Mouse (Mus musculus): ENCODE measurements around the gene Slc23a2. TPM values are rescaled to one million over a fixed set of nuclear protein-coding genes. Genes with fewer than 3 reads are reported as not detected.
A peak's percentile ranks its signal among the peaks of the same experiment; 100 is the strongest.

Gene Slc23a2
- polyA plus RNA-seq, 1 experiment from 2014 or later = 5.6 TPM

DNA sequence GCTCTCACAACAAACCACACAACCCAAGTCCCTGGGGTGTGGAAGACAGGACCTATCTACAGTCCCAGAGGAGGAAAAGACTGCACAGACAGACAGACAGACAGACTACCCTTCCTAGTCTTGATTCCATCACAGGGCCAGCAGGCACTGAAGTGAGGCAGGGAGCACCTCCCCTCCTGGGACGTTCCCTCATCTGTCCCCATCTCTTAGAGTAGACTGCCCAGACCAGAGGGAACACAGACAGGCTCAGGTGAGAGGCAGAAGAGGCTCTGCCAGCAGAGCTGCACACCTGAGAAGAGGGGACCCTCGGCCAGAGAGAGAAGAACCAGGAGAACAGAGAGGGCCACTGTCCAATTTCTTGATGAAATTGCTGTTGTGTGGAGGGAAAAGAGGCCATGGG is 33.0 kb downstream of the Slc23a2 start:
- no peak for ATAC-seq (ENCODE audit: low FRiP score, low TSS enrichment)
- no peaks in the 10 kb centered on the region for H3K9me3 ChIP-seq (ENCODE audit: control insufficient read depth, low read length)
- H3K4me1 ChIP-seq (replicated peaks; ENCODE audit: control insufficient read depth, insufficient read depth) = no peaks in the 10 kb centered on the region
- DNase-seq (ENCODE audit: low spot score) = no peak
- no peaks in the 10 kb centered on the region for H3K27me3 ChIP-seq (ENCODE audit: control insufficient read depth, insufficient read depth, low read length)
- H3K36me3 ChIP-seq (ENCODE audit: control insufficient read depth, insufficient read depth, low read length) = no peaks in the 10 kb centered on the region
- H3K4me3 ChIP-seq (ENCODE audit: low read depth, low read length) = no peak overlapping the region
- no peak overlapping the region for H3K4me2 ChIP-seq (replicated peaks; ENCODE audit: low read depth)
- H3K27ac ChIP-seq (replicated peaks) = no peak overlapping the region
- no peak for TF ChIP-seq EP300 (optimal IDR thresholded peaks at IDR 0.05)
- TF ChIP-seq CTCF (IDR thresholded peaks at IDR 0.05; ENCODE audit: low read depth) = no peak
- WGBS = 57% methylated on average over 2 of the region's 2 CpGs
- H3K9ac ChIP-seq (ENCODE audit: low read length) = no peak overlapping the region

DNA sequence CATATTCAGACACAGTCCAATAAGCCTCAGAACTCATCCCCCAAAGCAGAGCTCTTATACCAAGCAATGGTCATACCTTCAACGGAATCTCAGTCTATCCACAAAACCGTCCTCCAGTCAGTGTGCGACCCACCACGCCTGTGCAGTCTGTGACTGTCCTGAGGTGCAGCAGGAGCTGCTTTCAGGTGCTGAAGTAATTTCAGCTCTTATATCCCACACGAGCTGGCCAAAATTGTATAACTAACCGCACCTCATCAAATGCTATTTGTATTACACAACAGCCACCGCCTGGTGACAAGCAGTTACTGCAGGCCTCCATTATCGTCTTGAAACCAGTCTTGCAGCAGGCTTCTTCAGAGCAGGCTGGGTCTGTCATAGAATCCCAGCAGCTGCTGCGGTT is 33.6 kb downstream of the Slc23a2 start:
- H3K4me2 ChIP-seq (replicated peaks; ENCODE audit: low read depth) = no peak overlapping the region
- H3K27ac ChIP-seq (replicated peaks) = no peak overlapping the region; the same call in 1 of the 2 replicates
- peak; percentile 69 for ATAC-seq (ENCODE audit: low FRiP score, low TSS enrichment)
- DNase-seq (ENCODE audit: low spot score) = peak; percentile 53
- no peaks in the 10 kb centered on the region for H3K27me3 ChIP-seq (ENCODE audit: control insufficient read depth, insufficient read depth, low read length)
- H3K9ac ChIP-seq (ENCODE audit: low read length) = no peak overlapping the region
- H3K4me3 ChIP-seq (ENCODE audit: low read depth, low read length) = no peak overlapping the region
- TF ChIP-seq CTCF (IDR thresholded peaks at IDR 0.05; ENCODE audit: low read depth) (peak; percentile 90), EP300 (optimal IDR thresholded peaks at IDR 0.05) (no peak)
- H3K36me3 ChIP-seq (ENCODE audit: control insufficient read depth, insufficient read depth, low read length) = no peaks in the 10 kb centered on the region
- H3K9me3 ChIP-seq (ENCODE audit: control insufficient read depth, low read length) = no peaks in the 10 kb centered on the region
- WGBS = 41% methylated on average over 9 of the region's 9 CpGs
- no peaks in the 10 kb centered on the region for H3K4me1 ChIP-seq (replicated peaks; ENCODE audit: control insufficient read depth, insufficient read depth)

DNA sequence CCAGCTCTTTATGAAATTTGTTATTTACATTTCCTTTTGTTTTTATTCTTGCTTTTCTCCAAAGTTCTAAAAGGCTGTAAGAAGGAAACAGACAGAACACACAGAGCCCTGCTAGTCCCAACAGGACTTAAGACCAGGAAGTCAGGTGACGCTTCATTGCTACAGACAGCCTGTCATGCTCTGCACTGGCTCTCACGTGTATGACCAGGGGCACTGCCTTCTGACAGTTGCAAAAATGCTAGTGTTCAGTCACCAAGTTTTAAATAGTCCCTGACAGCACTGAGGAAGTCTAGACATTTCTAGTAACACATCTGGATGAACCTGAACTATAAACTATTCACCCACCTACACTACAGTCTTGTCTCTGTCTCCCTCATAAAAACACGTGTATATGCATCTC is 34.2 kb downstream of the Slc23a2 start:
- no peak for DNase-seq (ENCODE audit: low spot score)
- TF ChIP-seq CTCF (IDR thresholded peaks at IDR 0.05; ENCODE audit: low read depth) (no peak), EP300 (optimal IDR thresholded peaks at IDR 0.05) (no peak)
- no peaks in the 10 kb centered on the region for H3K27me3 ChIP-seq (ENCODE audit: control insufficient read depth, insufficient read depth, low read length)
- WGBS = 33% methylated on average over 3 of the region's 3 CpGs
- no peak overlapping the region for H3K4me2 ChIP-seq (replicated peaks; ENCODE audit: low read depth)
- peak; percentile 75 for ATAC-seq (ENCODE audit: low FRiP score, low TSS enrichment)
- H3K9me3 ChIP-seq (ENCODE audit: control insufficient read depth, low read length) = no peaks in the 10 kb centered on the region
- no peaks in the 10 kb centered on the region for H3K36me3 ChIP-seq (ENCODE audit: control insufficient read depth, insufficient read depth, low read length)
- H3K27ac ChIP-seq (replicated peaks) = no peak overlapping the region
- no peak overlapping the region for H3K9ac ChIP-seq (ENCODE audit: low read length)
- H3K4me1 ChIP-seq (replicated peaks; ENCODE audit: control insufficient read depth, insufficient read depth) = no peaks in the 10 kb centered on the region
- H3K4me3 ChIP-seq (ENCODE audit: low read depth, low read length) = no peak overlapping the region

DNA sequence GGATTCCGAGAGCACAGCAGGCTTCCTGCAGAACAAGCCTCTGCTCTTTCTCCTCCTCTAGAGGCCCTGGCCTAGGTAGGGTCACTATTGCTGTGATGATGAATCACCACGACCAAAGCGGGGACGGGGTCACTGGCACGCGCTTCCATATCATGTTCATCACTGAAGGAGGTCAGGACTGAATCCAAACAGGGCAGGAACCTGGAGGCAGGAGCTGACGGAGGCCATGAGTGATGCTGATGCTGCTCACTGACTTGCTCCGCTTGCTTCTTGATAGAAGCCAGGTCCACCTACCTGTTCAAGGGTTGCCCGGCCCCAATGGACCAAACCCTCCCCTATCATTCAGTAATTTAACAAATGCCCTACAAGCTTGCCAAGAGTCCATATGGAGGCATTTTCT is 35.9 kb downstream of the Slc23a2 start:
- no peak overlapping the region for H3K4me2 ChIP-seq (replicated peaks; ENCODE audit: low read depth)
- no peak for DNase-seq (ENCODE audit: low spot score)
- H3K36me3 ChIP-seq (ENCODE audit: control insufficient read depth, insufficient read depth, low read length) = no peaks in the 10 kb centered on the region
- no peak for ATAC-seq (ENCODE audit: low FRiP score, low TSS enrichment)
- no peak overlapping the region for H3K27ac ChIP-seq (replicated peaks)
- 84% methylated on average over 9 of the region's 9 CpGs for WGBS
- H3K9me3 ChIP-seq (ENCODE audit: control insufficient read depth, low read length) = no peaks in the 10 kb centered on the region
- no peak overlapping the region for H3K9ac ChIP-seq (ENCODE audit: low read length)
- H3K4me1 ChIP-seq (replicated peaks; ENCODE audit: control insufficient read depth, insufficient read depth) = no peaks in the 10 kb centered on the region
- TF ChIP-seq EP300 (optimal IDR thresholded peaks at IDR 0.05) = no peak
- TF ChIP-seq CTCF (IDR thresholded peaks at IDR 0.05; ENCODE audit: low read depth) = no peak
- H3K27me3 ChIP-seq (ENCODE audit: control insufficient read depth, insufficient read depth, low read length) = no peaks in the 10 kb centered on the region
- no peak overlapping the region for H3K4me3 ChIP-seq (ENCODE audit: low read depth, low read length)

DNA sequence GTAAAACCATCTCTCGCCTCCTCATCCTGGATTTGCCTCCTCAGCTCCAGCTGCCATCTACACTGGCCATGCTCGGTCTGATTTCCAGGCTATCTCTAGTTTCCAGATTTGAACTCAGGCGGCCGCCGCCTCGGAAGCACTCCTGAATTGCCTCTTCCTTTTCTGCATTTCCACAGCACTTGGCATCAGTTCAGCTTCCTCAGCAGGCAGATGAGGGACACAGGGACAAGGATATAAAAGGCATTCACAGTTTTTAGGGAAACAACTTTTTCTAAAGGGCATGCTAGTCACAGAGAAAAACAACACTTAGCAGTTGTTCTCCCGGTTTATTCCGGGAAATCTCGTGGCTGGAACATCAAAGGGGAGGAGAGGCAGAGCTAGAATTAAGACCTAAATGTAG is 37.3 kb downstream of the Slc23a2 start:
- ATAC-seq (ENCODE audit: low FRiP score, low TSS enrichment) = no peak
- H3K27ac ChIP-seq (replicated peaks) = no peak overlapping the region

DNA sequence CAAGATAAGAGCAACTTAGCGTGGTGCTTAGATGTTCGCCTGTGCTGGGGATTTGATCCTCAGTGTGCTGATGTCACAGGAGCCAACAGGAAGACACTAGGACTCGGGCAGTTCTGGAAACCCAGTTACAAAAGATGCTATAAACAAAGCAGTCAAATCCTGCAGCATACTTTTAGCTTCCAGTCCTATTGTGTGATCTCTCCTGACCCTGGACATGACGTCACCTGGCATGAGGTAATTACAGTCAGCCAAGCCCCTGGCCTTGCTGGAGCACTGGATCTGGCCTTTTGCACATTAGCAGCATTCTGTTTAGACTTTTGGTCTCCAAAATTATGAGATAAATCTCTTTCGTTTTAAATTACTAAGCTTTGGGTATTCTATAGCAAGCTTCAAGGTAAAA is 38.8 kb downstream of the Slc23a2 start:
- Histone ChIP-seq H3K4me3 (ENCODE audit: low read depth, low read length) (no peak overlapping the region), H3K9me3 (ENCODE audit: control insufficient read depth, low read length) (no peaks in the 10 kb centered on the region), H3K9ac (ENCODE audit: low read length) (no peak overlapping the region), H3K4me2 (replicated peaks; ENCODE audit: low read depth) (no peak overlapping the region), H3K27ac (replicated peaks) (no peak overlapping the region), H3K27me3 (ENCODE audit: control insufficient read depth, insufficient read depth, low read length) (no peaks in the 10 kb centered on the region), H3K4me1 (replicated peaks; ENCODE audit: control insufficient read depth, insufficient read depth) (no peaks in the 10 kb centered on the region), H3K36me3 (ENCODE audit: control insufficient read depth, insufficient read depth, low read length) (no peaks in the 10 kb centered on the region)
- no peak for ATAC-seq (ENCODE audit: low FRiP score, low TSS enrichment)
- no peak for TF ChIP-seq EP300 (optimal IDR thresholded peaks at IDR 0.05)
- TF ChIP-seq CTCF (IDR thresholded peaks at IDR 0.05; ENCODE audit: low read depth) = no peak
- no peak for DNase-seq (ENCODE audit: low spot score)
- WGBS = 52% methylated on average over 5 of the region's 5 CpGs

More for the DNA sequence above, 37.3 kb downstream of the Slc23a2 start:
- 74% methylated on average over 9 of the region's 9 CpGs for WGBS
- no peaks in the 10 kb centered on the region for H3K4me1 ChIP-seq (replicated peaks; ENCODE audit: control insufficient read depth, insufficient read depth)
- H3K4me3 ChIP-seq (ENCODE audit: low read depth, low read length) = no peak overlapping the region
- no peak overlapping the region for H3K4me2 ChIP-seq (replicated peaks; ENCODE audit: low read depth)
- no peak for DNase-seq (ENCODE audit: low spot score)
- no peak for TF ChIP-seq CTCF (IDR thresholded peaks at IDR 0.05; ENCODE audit: low read depth)
- H3K9ac ChIP-seq (ENCODE audit: low read length) = no peak overlapping the region
- no peaks in the 10 kb centered on the region for H3K27me3 ChIP-seq (ENCODE audit: control insufficient read depth, insufficient read depth, low read length)
- no peaks in the 10 kb centered on the region for H3K9me3 ChIP-seq (ENCODE audit: control insufficient read depth, low read length)
- H3K36me3 ChIP-seq (ENCODE audit: control insufficient read depth, insufficient read depth, low read length) = no peaks in the 10 kb centered on the region

Measured in stomach, postnatal 0 days (tissue).